Mouse (Mus musculus): Measurements from ENCODE around the gene Gpr39. TPM values are rescaled to one million over a fixed set of nuclear protein-coding genes. Genes with fewer than 3 reads are reported as not detected.
A peak's percentile ranks its signal among the peaks of the same experiment; 100 is the strongest.

Gene Gpr39
- polyA plus RNA-seq, 1 experiment from 2014 or later, result 10.2 TPM

DNA sequence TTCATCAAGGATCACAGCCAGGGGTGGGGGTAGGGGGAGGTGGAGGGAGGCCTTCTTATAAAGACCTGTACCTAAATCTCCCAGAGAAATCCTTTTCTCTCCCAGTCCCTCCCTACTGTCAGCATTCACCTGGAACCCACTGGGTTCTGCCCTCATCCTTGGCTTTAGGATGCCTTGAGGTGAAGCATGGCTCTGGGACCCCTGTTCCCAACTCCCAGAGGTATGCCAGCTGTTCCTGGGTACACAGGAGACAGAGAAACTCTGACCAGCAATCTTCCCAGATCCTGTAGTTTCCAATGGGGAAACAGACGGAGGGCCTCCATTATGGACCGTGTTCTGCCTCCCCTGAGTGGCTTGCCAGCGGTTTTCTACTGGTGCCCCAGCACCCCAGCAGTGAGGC is 243.9 kb downstream of the Gpr39 start:
- Histone ChIP-seq H3K4me2 (replicated peaks; ENCODE audit: low read depth) (no peak overlapping the region), H3K27me3 (ENCODE audit: control insufficient read depth, insufficient read depth, low read length) (no peaks in the 10 kb centered on the region), H3K27ac (replicated peaks) (no peak overlapping the region), H3K9ac (ENCODE audit: low read length) (no peak overlapping the region), H3K4me1 (replicated peaks; ENCODE audit: control insufficient read depth, insufficient read depth) (no peaks in the 10 kb centered on the region), H3K9me3 (ENCODE audit: control insufficient read depth, low read length) (no peaks in the 10 kb centered on the region), H3K36me3 (ENCODE audit: control insufficient read depth, insufficient read depth, low read length) (no peaks in the 10 kb centered on the region), H3K4me3 (ENCODE audit: low read depth, low read length) (no peak overlapping the region)
- DNase-seq (ENCODE audit: low spot score) (no peak), ATAC-seq (ENCODE audit: low FRiP score, low TSS enrichment) (no peak)
- WGBS, result 88% methylated on average over 3 of the region's 3 CpGs
- TF ChIP-seq CTCF (IDR thresholded peaks at IDR 0.05; ENCODE audit: low read depth) (no peak), EP300 (optimal IDR thresholded peaks at IDR 0.05) (no peak)

DNA sequence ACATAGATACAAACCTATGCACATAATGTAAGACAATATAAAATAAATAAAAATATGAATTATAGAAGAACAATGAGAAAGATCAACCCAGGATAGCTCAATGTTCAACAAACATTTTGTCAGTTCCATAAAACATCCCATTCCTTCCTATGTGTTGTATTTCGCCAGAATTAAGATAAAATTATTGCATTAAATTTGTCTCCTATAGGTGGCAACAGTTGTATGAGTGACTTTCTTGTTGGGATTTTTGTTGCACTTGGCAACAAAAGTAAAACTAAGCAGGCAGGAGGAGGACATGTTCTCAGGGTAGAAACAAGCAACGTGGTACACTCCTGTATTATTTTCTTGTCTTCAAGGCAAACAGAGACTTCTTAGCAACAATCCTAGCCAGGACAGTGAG is 246.3 kb downstream of the Gpr39 start:
- 57% methylated on average over 2 of the region's 2 CpGs for WGBS
- Histone ChIP-seq H3K36me3 (ENCODE audit: control insufficient read depth, insufficient read depth, low read length) (no peaks in the 10 kb centered on the region), H3K27me3 (ENCODE audit: control insufficient read depth, insufficient read depth, low read length) (no peaks in the 10 kb centered on the region), H3K9me3 (ENCODE audit: control insufficient read depth, low read length) (no peaks in the 10 kb centered on the region), H3K4me2 (replicated peaks; ENCODE audit: low read depth) (no peak overlapping the region), H3K4me3 (ENCODE audit: low read depth, low read length) (no peak overlapping the region), H3K9ac (ENCODE audit: low read length) (no peak overlapping the region), H3K4me1 (replicated peaks; ENCODE audit: control insufficient read depth, insufficient read depth) (no peaks in the 10 kb centered on the region), H3K27ac (replicated peaks) (no peak overlapping the region)
- TF ChIP-seq CTCF (IDR thresholded peaks at IDR 0.05; ENCODE audit: low read depth), result peak; percentile 43
- TF ChIP-seq EP300 (optimal IDR thresholded peaks at IDR 0.05), result no peak
- ATAC-seq (ENCODE audit: low FRiP score, low TSS enrichment) (no peak), DNase-seq (ENCODE audit: low spot score) (no peak)

Other genes with a start within 250 kb of the Gpr39 start
- gene Actr3, start 241.3 kb upstream of the Gpr39 start, polyA plus RNA-seq (2015; fragmentation: Nextera tagmentation; extraction: Ambion mirVana), result 245 and 251 TPM in 2 replicates
- gene Slc35f5, start 116.4 kb upstream of the Gpr39 start, polyA plus RNA-seq (2015; fragmentation: Nextera tagmentation; extraction: Ambion mirVana), result 64.7 and 66.4 TPM in 2 replicates
- gene Lypd1, start 236.1 kb downstream of the Gpr39 start, polyA plus RNA-seq (2015; fragmentation: Nextera tagmentation; extraction: Ambion mirVana), result 0.79 and 1.2 TPM in 2 replicates

Measured in stomach, postnatal 0 days (tissue).